Mouse (Mus musculus) liver, postnatal 0 days (tissue): ENCODE data around the gene Gm1123.

ENCODE experiments used
- CTCF ChIP-seq: sonication (generic); IDR thresholded peaks from 2 replicates; pipeline ENCODE4 v1.5.1; 2016; ENCODE audit warnings: antibody characterized with exemption, low read depth
- EP300 ChIP-seq: IDR thresholded peaks from 2 replicates; pipeline ENCODE4 v1.6.1; 2016; ENCODE audit warnings: antibody characterized with exemption, low read depth, mild to moderate bottlenecking

DNA sequence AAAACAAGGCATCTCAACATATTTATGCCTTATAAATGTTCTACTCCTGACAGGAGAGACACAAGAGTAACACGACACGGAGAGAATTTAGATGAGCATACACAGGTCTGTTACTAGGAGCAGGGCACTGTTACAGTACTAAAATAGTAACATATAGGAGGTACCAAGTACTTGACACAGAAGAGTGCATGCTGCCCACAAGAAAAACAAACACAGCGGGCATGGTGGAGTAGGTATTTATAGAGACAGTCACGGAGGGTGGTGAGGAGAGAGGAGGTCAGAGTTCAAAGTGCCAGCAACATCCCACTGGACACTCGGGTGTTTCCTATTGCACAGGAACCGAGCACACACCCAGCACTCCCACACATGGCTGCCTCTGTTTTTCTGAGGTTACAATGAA is 14.2 kb upstream of the Gm1123 start:
- TF ChIP-seq EP300 (no peak), CTCF (no peak)
